30 mouse cellular contexts compared by ENCODE assay signal in genomic region chr1:51808228-51808627, GRCm38 (mm10).
A peak's percentile ranks its signal among the peaks of the same experiment; 100 is the strongest.
DNase-seq lines count a peak whose midpoint lies in the region; ATAC-seq lines count a peak whose summit lies in the region.
"Had no signal": no experiment of that assay in that cellular context is flagged by ENCODE, and none has a peak within 500 bp of the region (broad histone marks: within the 10 kb centered on the region; RNA-seq: fewer than 3 reads in every experiment).

No protein-coding gene starts in this region.

- no peak overlapping the region for H3K27ac ChIP-seq in hindbrain, embryonic 12.5 days
- H3K27ac ChIP-seq: embryonic facial prominence, embryonic 10.5 days; embryonic facial prominence, embryonic 13.5 days; forebrain, embryonic 12.5 days; gastrocnemius, adult 2 months; heart, embryonic 13.5 days; hindbrain, embryonic 13.5 days had no signal

- no peak overlapping the region for H3K9ac ChIP-seq in hindbrain, embryonic 12.5 days
- H3K9ac ChIP-seq: embryonic facial prominence, embryonic 13.5 days; forebrain, embryonic 12.5 days; heart, embryonic 13.5 days; hindbrain, embryonic 13.5 days had no signal

- no peak overlapping the region for H3K4me3 ChIP-seq in hindbrain, embryonic 12.5 days
- H3K4me3 ChIP-seq: embryonic facial prominence, embryonic 10.5 days; embryonic facial prominence, embryonic 13.5 days; erythroblast, embryonic 14.5 days; forebrain, embryonic 12.5 days; gastrocnemius, adult 2 months; heart, embryonic 13.5 days; hindbrain, embryonic 13.5 days had no signal

- H3K4me2 ChIP-seq in hindbrain, embryonic 12.5 days (replicated peaks), result no peak overlapping the region
- H3K4me2 ChIP-seq: embryonic facial prominence, embryonic 13.5 days; forebrain, embryonic 12.5 days; heart, embryonic 13.5 days; hindbrain, embryonic 13.5 days had no signal

- H3K27me3 ChIP-seq in hindbrain, embryonic 12.5 days, result no peaks in the 10 kb centered on the region
- H3K27me3 ChIP-seq: embryonic facial prominence, embryonic 13.5 days; forebrain, embryonic 12.5 days; heart, embryonic 13.5 days; hindbrain, embryonic 13.5 days had no signal

- ATAC-seq in granulocyte monocyte progenitor cell, adult 5-6 weeks (replicated peaks; ENCODE audit: poor library complexity, severe bottlenecking), result 0 out of 2 replicates have a peak, but pooled peaks have one; percentile 29
- ATAC-seq in hindbrain, embryonic 12.5 days (ENCODE audit: low FRiP score), result no peak
- ATAC-seq: forebrain, embryonic 16.5 days; hindbrain, embryonic 16.5 days; inflammation-experienced regulatory T-cells, adult 6 months; intestine, embryonic 16.5 days had no signal

- peaks cover 6% of the 10 kb centered on the region; the same call in 1 of the 2 replicates for H3K4me1 ChIP-seq in hindbrain, embryonic 12.5 days
- H3K4me1 ChIP-seq: embryonic facial prominence, embryonic 13.5 days; heart, embryonic 13.5 days had no signal

- H3K36me3 ChIP-seq in hindbrain, embryonic 12.5 days, result peaks cover 3% of the 10 kb centered on the region; the same call in 1 of the 2 replicates
- H3K36me3 ChIP-seq: G1E; heart, embryonic 13.5 days; hindbrain, embryonic 13.5 days had no signal

- 77% methylated on average over 1 of the region's 1 CpGs for WGBS in hindbrain, embryonic 12.5 days

- DNase-seq in adrenal gland, postnatal 36 days, result peak; percentile 41 to 52
- DNase-seq in adrenal gland, postnatal 10 days, result no peak
- DNase-seq in 3T3-L1 (ENCODE audit: low read depth, low spot score), result peak; percentile 67
- DNase-seq in retina, embryonic 14.5 days (ENCODE audit: low spot score), result no peak
- DNase-seq in urinary bladder, postnatal 10 days (ENCODE audit: low spot score), result no peak
- DNase-seq: adrenal gland, postnatal 14 days; cerebellum, adult 11-12 months; cerebellum, adult 8-10 months; cerebellum, postnatal 10 days; cerebellum, postnatal 36 days; embryo, embryonic 11 days; gastrocnemius, adult 2 months; gastrocnemius, postnatal 14 days; heart, adult 18-20 months; heart, postnatal 14 days; heart, postnatal 4 days; kidney, adult 18-20 months had no signal

- no peaks in the 10 kb centered on the region for H3K9me3 ChIP-seq in hindbrain, embryonic 12.5 days (replicated peaks)
- H3K9me3 ChIP-seq: embryonic facial prominence, embryonic 10.5 days; embryonic facial prominence, embryonic 13.5 days; forebrain, embryonic 12.5 days; G1E; heart, embryonic 13.5 days; hindbrain, embryonic 13.5 days had no signal

Comparison
In these comparisons a context has a peak if more than half of its experiments do, and no peak if none do; other contexts are left out.
1. DNase-seq: peak in adrenal gland, postnatal 36 days (2 of 2) and 3T3-L1 (single experiment); none in adrenal gland, postnatal 10 days (single experiment), retina, embryonic 14.5 days (single experiment) and urinary bladder, postnatal 10 days (single experiment).